Mouse (Mus musculus): ENCODE data around the gene Vsx2. TPM values are rescaled to one million over a fixed set of nuclear protein-coding genes. Genes with fewer than 3 reads are reported as not detected.

Gene Vsx2
- total and polyA plus RNA-seq, 3 experiments, result not detected

- in situ Hi-C loops (cut with MboI; ENCODE audit: low pct_ligation_motif_present, low pct_unique_long_range_greater_than_20kb, low sequenced_read_pairs), result no loop called here
- peak; percentile 37 for DNase-seq (ENCODE audit: extremely low read depth)
Measured at GRCm38 (mm10) chr12:84617663-84618062, 48.1 kb downstream of the Vsx2 start.

DNA sequence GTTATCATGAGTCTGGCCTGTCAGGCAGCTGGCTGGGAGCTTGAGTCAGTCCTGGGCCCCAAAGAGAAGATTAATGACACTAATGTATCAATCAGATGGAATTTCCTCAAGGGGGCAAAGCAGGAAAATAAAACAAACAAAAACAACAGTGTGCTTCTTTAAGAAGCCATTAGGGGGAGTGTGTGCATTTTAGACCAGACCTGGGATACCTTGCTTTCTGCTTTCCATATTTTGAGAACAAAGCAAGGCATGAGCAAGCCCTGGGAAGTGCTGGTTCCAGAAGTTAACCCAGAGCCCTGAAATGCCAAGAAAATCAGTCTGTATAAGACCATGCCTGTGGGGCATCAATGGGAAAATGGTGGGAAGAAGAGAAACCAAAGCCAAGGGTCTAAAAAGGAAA is 51.4 kb downstream of the Vsx2 start:
- Histone ChIP-seq H3K4me2 (ENCODE audit: insufficient read depth, low read depth, poor library complexity, severe bottlenecking) (no peak overlapping the region), H3K36me3 (replicated peaks in 1 of 2; ENCODE audit: control insufficient read depth in 1 of 2, insufficient read depth in 1 of 2, low read length in 1 of 2) (no peaks in the 10 kb centered on the region), H3K79me2 (replicated peaks; ENCODE audit: control insufficient read depth, extremely low read depth, insufficient read depth, poor library complexity, severe bottlenecking) (no peaks in the 10 kb centered on the region), H3K4me3 (replicated peaks in 1 of 3; ENCODE audit: low read depth in 2 of 3, low read length in 2 of 3, poor library complexity in 1 of 3) (no peak overlapping the region), H3K9me3 (replicated peaks; ENCODE audit: low read length) (no peaks in the 10 kb centered on the region), H3K4me1 (ENCODE audit: control insufficient read depth in 1 of 2, insufficient read depth in 2 of 2) (peaks cover 0 to 3% of the 10 kb centered on the region in 2 experiments; a peak in 1 of 4 replicates), H3K27me3 (replicated peaks) (peaks cover 6% of the 10 kb centered on the region), H3K27ac (ENCODE audit: insufficient read depth, low read depth) (no peak overlapping the region), H3K9ac (ENCODE audit: insufficient read depth, low read depth) (no peak overlapping the region)
- peak; percentile 20 for DNase-seq (ENCODE audit: extremely low read depth)
- in situ Hi-C loops (cut with MboI; ENCODE audit: low pct_ligation_motif_present, low pct_unique_long_range_greater_than_20kb, low sequenced_read_pairs) (no loop called here), dilution Hi-C loops (cut with MboI; ENCODE audit: extremely low pct_ligation_motif_present, extremely low pct_unique_long_range_greater_than_20kb, low sequenced_read_pairs) (no loop called here)
- TF ChIP-seq CTCF (conservative IDR thresholded peaks at IDR 0.05 in 1 of 2, IDR thresholded peaks at IDR 0.05 in 1 of 2; ENCODE audit: low read depth in 2 of 2, low read length in 2 of 2) (peak; percentile 28 to 53; a peak in 3 of 4 replicates), SMC3 (IDR thresholded peaks at IDR 0.05; ENCODE audit: low read depth, low read length) (0 out of 2 replicates have a peak, but pooled peaks have one; percentile 2), MAX (IDR thresholded peaks at IDR 0.05; ENCODE audit: low read length) (no peak), CHD1 (IDR thresholded peaks at IDR 0.05; ENCODE audit: low read depth, low read length) (no peak), RAD21 (IDR thresholded peaks at IDR 0.05; ENCODE audit: low read depth, low read length) (peak; percentile 30), ELF1 (IDR thresholded peaks at IDR 0.05; ENCODE audit: low read depth, low read length) (no peak)

More at GRCm38 (mm10) chr12:84617663-84618062, 48.1 kb downstream of the Vsx2 start:
- Histone ChIP-seq H3K36me3 (replicated peaks in 1 of 2; ENCODE audit: control insufficient read depth in 1 of 2, insufficient read depth in 1 of 2, low read length in 1 of 2) (peaks cover 5 to 21% of the 10 kb centered on the region in 2 experiments), H3K4me1 (ENCODE audit: control insufficient read depth in 1 of 2, insufficient read depth in 2 of 2) (peaks cover 9 to 33% of the 10 kb centered on the region in 2 experiments), H3K79me2 (replicated peaks; ENCODE audit: control insufficient read depth, extremely low read depth, insufficient read depth, poor library complexity, severe bottlenecking) (no peaks in the 10 kb centered on the region), H3K9ac (ENCODE audit: insufficient read depth, low read depth) (peak overlapping the region; percentile 83), H3K27ac (ENCODE audit: insufficient read depth, low read depth) (no peak overlapping the region), H3K4me3 (replicated peaks in 1 of 3; ENCODE audit: low read depth in 2 of 3, low read length in 2 of 3, poor library complexity in 1 of 3) (peak overlapping the region; percentile 63 to 92 (median 70)), H3K4me2 (ENCODE audit: insufficient read depth, low read depth, poor library complexity, severe bottlenecking) (peak overlapping the region; percentile 87), H3K9me3 (replicated peaks; ENCODE audit: low read length) (no peaks in the 10 kb centered on the region), H3K27me3 (replicated peaks) (peaks cover 2% of the 10 kb centered on the region)
- TF ChIP-seq CTCF (conservative IDR thresholded peaks at IDR 0.05 in 1 of 2, IDR thresholded peaks at IDR 0.05 in 1 of 2; ENCODE audit: low read depth in 2 of 2, low read length in 2 of 2) (peak in 1 of 2 experiments; percentile 43; a peak in 1 of 4 replicates), RAD21 (IDR thresholded peaks at IDR 0.05; ENCODE audit: low read depth, low read length) (peak; percentile 3), GABPA (IDR thresholded peaks at IDR 0.05; ENCODE audit: insufficient replicate concordance, low read depth, low read length) (no peak), MXI1 (IDR thresholded peaks at IDR 0.05; ENCODE audit: low read depth, low read length) (peak; percentile 62; the same call in 1 of the 2 replicates), TCF12 (IDR thresholded peaks at IDR 0.05; ENCODE audit: low read depth, low read length) (no peak), USF2 (conservative IDR thresholded peaks at IDR 0.05; ENCODE audit: low read depth, low read length) (no peak; the same call in 1 of the 2 replicates), USF1 (IDR thresholded peaks at IDR 0.05; ENCODE audit: low read depth, low read length) (peak; percentile 29; the same call in 1 of the 2 replicates), ZKSCAN1 (IDR thresholded peaks at IDR 0.05; ENCODE audit: borderline replicate concordance, low read depth, low read length) (no peak), BHLHE40 (IDR thresholded peaks at IDR 0.05; ENCODE audit: low read depth, low read length) (peak; percentile 42), RCOR1 (conservative IDR thresholded peaks at IDR 0.05; ENCODE audit: low read depth, low read length) (no peak), CHD1 (IDR thresholded peaks at IDR 0.05; ENCODE audit: low read depth, low read length) (0 out of 2 replicates have a peak, but pooled peaks have one; percentile 29)
- dilution Hi-C loops (cut with MboI; ENCODE audit: extremely low pct_ligation_motif_present, extremely low pct_unique_long_range_greater_than_20kb, low sequenced_read_pairs), result no loop called here
